Mouse (Mus musculus) bone marrow, adult 2 months (tissue): ENCODE measurements at regions not wholly inside any gene's neighbourhood (a gene's known extent, or its start where the extent isn't known, plus 50 kb on each side); places are given as distances from the start of the nearest gene placed in this dataset.

Source experiments
- CTCF ChIP-seq: fragments of 200-500 bp; IDR thresholded peaks from 2 replicates; pipeline ENCODE4 v1.5.1; 2011; ENCODE audit warnings: low read length, control low read depth; ENCODE audit not compliant: control insufficient read depth, insufficient read depth
- POLR2A ChIP-seq: fragments of 200-500 bp; IDR thresholded peaks from 2 replicates; pipeline ENCODE4 v1.6.1; 2011; ENCODE audit warnings: low read depth, mild to moderate bottlenecking, control low read depth, low read length, borderline replicate concordance; ENCODE audit not compliant: control insufficient read depth

DNA sequence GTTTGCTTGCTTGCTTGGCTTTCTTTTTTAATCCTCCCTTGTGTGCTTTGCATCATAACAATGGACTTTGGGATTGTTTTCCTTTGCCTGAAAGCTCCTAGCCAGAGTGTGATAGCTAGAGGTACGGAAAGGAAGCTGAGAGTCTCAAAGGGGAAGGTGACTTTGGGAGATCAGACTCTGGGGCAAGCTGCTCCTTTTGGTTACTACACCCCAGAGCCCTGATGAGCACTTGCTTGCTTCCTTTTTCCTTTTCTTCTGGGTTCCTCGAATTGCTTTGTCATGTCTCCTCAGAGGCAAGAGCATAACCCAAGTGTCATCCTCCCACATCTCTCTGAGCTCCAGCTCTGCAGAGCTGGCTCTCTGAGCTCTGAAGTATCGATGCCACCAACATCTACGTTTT, 216.0 kb downstream of the Gm5447 start:
- TF ChIP-seq POLR2A = no peak
- no peak for TF ChIP-seq CTCF
